Mouse (Mus musculus) limb, embryonic 12.5 days (tissue): Measurements from ENCODE around the gene Zfp326. TPM values are rescaled to one million over a fixed set of nuclear protein-coding genes. Genes with fewer than 3 reads are reported as not detected.

Source experiments
- ATAC-seq: fragments of 200-750 bp; cut with Nextera tagmentation; 2 replicates; pipeline ENCODE4 v1.8.0; 2017; ENCODE audit warnings: low read depth, moderate TSS enrichment; ENCODE audit not compliant: insufficient number of reproducible peaks, insufficient read depth, low FRiP score, low TSS enrichment
- H3K27ac ChIP-seq: fragments of 300-500 bp; sonication (generic); 2 replicates; pipeline ENCODE4 v1.5.1; 2016; ENCODE audit warnings: mild to moderate bottlenecking, moderate library complexity
- H3K27me3 ChIP-seq: fragments of 300-500 bp; sonication (generic); 2 replicates; pipeline ENCODE4 v1.6.1; 2016; ENCODE audit warnings: mild to moderate bottlenecking, moderate library complexity
- H3K36me3 ChIP-seq: fragments of 300-500 bp; sonication (generic); 2 replicates; pipeline ENCODE4 v1.6.1; 2016; ENCODE audit warnings: mild to moderate bottlenecking, moderate library complexity
- H3K4me1 ChIP-seq: fragments of 300-500 bp; sonication (generic); replicated peaks from 2 replicates; pipeline ENCODE4 v1.6.1; 2016
- H3K4me2 ChIP-seq: fragments of 300-500 bp; sonication (generic); 2 replicates; pipeline ENCODE4 v1.6.1; 2016; ENCODE audit warnings: mild to moderate bottlenecking, moderate library complexity
- H3K4me3 ChIP-seq: fragments of 300-500 bp; sonication (generic); replicated peaks from 2 replicates; pipeline ENCODE4 v1.5.1; 2016; ENCODE audit warnings: mild to moderate bottlenecking
- H3K9ac ChIP-seq: fragments of 300-500 bp; sonication (generic); replicated peaks from 2 replicates; pipeline ENCODE4 v1.6.1; 2016; ENCODE audit warnings: mild to moderate bottlenecking, moderate library complexity
- H3K9me3 ChIP-seq: fragments of 300-500 bp; sonication (generic); 2 replicates; pipeline ENCODE4 v1.6.1; 2016; ENCODE audit warnings: mild to moderate bottlenecking, moderate library complexity
- WGBS: fragments of 180-500 bp; shearing (Covaris S2); methylation state at CpG from one replicate; pipeline ENCODE4 v1.1.7; 2016; 5-methylcytosine and 5-hydroxymethylcytosine counted together
- polyA plus RNA-seq: library from polyadenylated mRNA; unstranded; fragments of >200 nt; fragmentation: Nextera tagmentation; extraction: Ambion mirVana; gene quantifications from 2 replicates; pipeline ENCODE4 v1.2.1, GENCODE M21; 2016

The Zfp326 gene
- polyA plus RNA-seq = 73.5 and 75.3 TPM in 2 replicates

GRCm38 (mm10) chr5:105876068-105876924 lies at the start of gene Zfp326:
Zfp326 (plus strand) TSS chr5:105876565.
- peak within 1 kb of the TSS; percentile 99 for H3K9ac ChIP-seq
- H3K27ac ChIP-seq = peak within 1 kb of the TSS; percentile 92
- H3K36me3 ChIP-seq = peaks cover 13% of the 10 kb centered on the region
- H3K9me3 ChIP-seq = no peaks in the 10 kb centered on the region
- H3K4me3 ChIP-seq = peak within 1 kb of the TSS; percentile 98
- WGBS = under 1% methylated on average over 56 of the region's 83 CpGs
- H3K27me3 ChIP-seq = 0 out of 2 replicates have a peak, but pooled peaks cover 3% of the 10 kb centered on the region
- peak within 1 kb of the TSS; percentile 73 for H3K4me2 ChIP-seq
- peak; percentile 93 for ATAC-seq
- peaks cover 28% of the 10 kb centered on the region for H3K4me1 ChIP-seq

- 55% methylated on average over 5 of the region's 5 CpGs for WGBS
- Histone ChIP-seq H3K9ac (no peak overlapping the region), H3K4me2 (no peak overlapping the region), H3K36me3 (no peaks in the 10 kb centered on the region), H3K4me1 (peaks cover 24% of the 10 kb centered on the region), H3K27ac (no peak overlapping the region), H3K9me3 (no peaks in the 10 kb centered on the region), H3K4me3 (no peak overlapping the region), H3K27me3 (no peaks in the 10 kb centered on the region)
- ATAC-seq = no peak
These were observed 49.4 kb upstream of the Zfp326 start for GRCm38 (mm10) chr5:105826916-105827510.

- Histone ChIP-seq H3K4me2 (no peak overlapping the region), H3K27me3 (no peaks in the 10 kb centered on the region), H3K27ac (no peak overlapping the region), H3K4me1 (peaks cover 22% of the 10 kb centered on the region), H3K9me3 (no peaks in the 10 kb centered on the region), H3K9ac (no peak overlapping the region), H3K36me3 (no peaks in the 10 kb centered on the region), H3K4me3 (no peak overlapping the region)
- WGBS = 92% methylated on average over 3 of the region's 3 CpGs
- no peak for ATAC-seq
These were observed 48.3 kb upstream of the Zfp326 start for GRCm38 (mm10) chr5:105828050-105828449.

GRCm38 (mm10) chr5:105829008-105829586 lies 47.3 kb upstream of the Zfp326 start:
- H3K27me3 ChIP-seq = no peaks in the 10 kb centered on the region
- 18% methylated on average over 7 of the region's 7 CpGs for WGBS
- H3K36me3 ChIP-seq = no peaks in the 10 kb centered on the region
- ATAC-seq = no peak; the same call in 1 of the 2 replicates
- peaks cover 15% of the 10 kb centered on the region for H3K4me1 ChIP-seq
- H3K27ac ChIP-seq = peak overlapping the region; percentile 74
- no peaks in the 10 kb centered on the region for H3K9me3 ChIP-seq
- H3K4me2 ChIP-seq = no peak overlapping the region
- H3K9ac ChIP-seq = no peak overlapping the region
- H3K4me3 ChIP-seq = no peak overlapping the region

- WGBS = 74% methylated on average over 7 of the region's 7 CpGs
- H3K9ac ChIP-seq = no peak overlapping the region
- no peak for ATAC-seq
- no peak overlapping the region for H3K27ac ChIP-seq
- no peaks in the 10 kb centered on the region for H3K36me3 ChIP-seq
- H3K4me1 ChIP-seq = peaks cover 15% of the 10 kb centered on the region
- no peak overlapping the region for H3K4me2 ChIP-seq
- no peaks in the 10 kb centered on the region for H3K27me3 ChIP-seq
- H3K9me3 ChIP-seq = no peaks in the 10 kb centered on the region
- no peak overlapping the region for H3K4me3 ChIP-seq
These were observed 44.2 kb upstream of the Zfp326 start for GRCm38 (mm10) chr5:105832140-105832539.

- H3K4me2 ChIP-seq = no peak overlapping the region
- no peak overlapping the region for H3K27ac ChIP-seq
- H3K9me3 ChIP-seq = no peaks in the 10 kb centered on the region
- ATAC-seq = no peak
- H3K27me3 ChIP-seq = no peaks in the 10 kb centered on the region
- H3K4me1 ChIP-seq = peaks cover 14% of the 10 kb centered on the region
- H3K36me3 ChIP-seq = no peaks in the 10 kb centered on the region
- no peak overlapping the region for H3K9ac ChIP-seq
- H3K4me3 ChIP-seq = no peak overlapping the region
- WGBS = 69% methylated on average over 3 of the region's 3 CpGs
These were observed 42.4 kb upstream of the Zfp326 start for GRCm38 (mm10) chr5:105833923-105834322.

GRCm38 (mm10) chr5:105836006-105836405 lies 40.4 kb upstream of the Zfp326 start:
- H3K4me3 ChIP-seq = no peak overlapping the region
- no peaks in the 10 kb centered on the region for H3K36me3 ChIP-seq
- H3K9ac ChIP-seq = no peak overlapping the region
- H3K27me3 ChIP-seq = no peaks in the 10 kb centered on the region
- 80% methylated on average over 9 of the region's 9 CpGs for WGBS
- H3K4me1 ChIP-seq = peaks cover 5% of the 10 kb centered on the region
- ATAC-seq = no peak
- no peak overlapping the region for H3K27ac ChIP-seq
- no peak overlapping the region for H3K4me2 ChIP-seq
- no peaks in the 10 kb centered on the region for H3K9me3 ChIP-seq

GRCm38 (mm10) chr5:105839740-105840310 lies 36.5 kb upstream of the Zfp326 start:
- H3K27me3 ChIP-seq = no peaks in the 10 kb centered on the region
- no peak for ATAC-seq
- WGBS = 75% methylated on average over 13 of the region's 13 CpGs
- no peak overlapping the region for H3K4me3 ChIP-seq
- no peak overlapping the region for H3K9ac ChIP-seq
- no peaks in the 10 kb centered on the region for H3K36me3 ChIP-seq
- no peaks in the 10 kb centered on the region for H3K9me3 ChIP-seq
- H3K27ac ChIP-seq = no peak overlapping the region
- H3K4me1 ChIP-seq = no peaks in the 10 kb centered on the region
- no peak overlapping the region for H3K4me2 ChIP-seq

GRCm38 (mm10) chr5:105844044-105844753 lies 32.2 kb upstream of the Zfp326 start:
- WGBS = 89% methylated on average over 10 of the region's 10 CpGs
- H3K36me3 ChIP-seq = no peaks in the 10 kb centered on the region

GRCm38 (mm10) chr5:105845041-105845440 lies 31.3 kb upstream of the Zfp326 start:
- 94% methylated on average over 2 of the region's 2 CpGs for WGBS
- ATAC-seq = no peak

More at GRCm38 (mm10) chr5:105844044-105844753, 32.2 kb upstream of the Zfp326 start:
- ATAC-seq = no peak
- Histone ChIP-seq H3K4me3 (no peak overlapping the region), H3K27me3 (no peaks in the 10 kb centered on the region), H3K27ac (no peak overlapping the region), H3K9me3 (no peaks in the 10 kb centered on the region), H3K4me2 (no peak overlapping the region), H3K9ac (no peak overlapping the region), H3K4me1 (no peaks in the 10 kb centered on the region; the same call in 1 of the 2 replicates)

More at GRCm38 (mm10) chr5:105845041-105845440, 31.3 kb upstream of the Zfp326 start:
- Histone ChIP-seq H3K27me3 (no peaks in the 10 kb centered on the region), H3K4me3 (no peak overlapping the region), H3K36me3 (no peaks in the 10 kb centered on the region), H3K9me3 (no peaks in the 10 kb centered on the region), H3K9ac (no peak overlapping the region), H3K27ac (no peak overlapping the region), H3K4me1 (no peaks in the 10 kb centered on the region; the same call in 1 of the 2 replicates), H3K4me2 (no peak overlapping the region)
